ENCODE assay signal across 8 mouse cellular contexts in genomic region chr1:135131034-135131433, GRCm38 (mm10). TPM values are rescaled to one million over a fixed set of nuclear protein-coding genes. Genes with fewer than 3 reads are reported as not detected.
DNase-seq lines count a peak whose midpoint lies in the region; ATAC-seq and TF ChIP-seq lines count a peak whose summit lies in the region.

No protein-coding gene starts in this region.

- peaks cover 7% of the 10 kb centered on the region; the same call in 1 of the 2 replicates for H3K36me3 ChIP-seq in erythroblast, embryonic 14.5 days (ENCODE audit: control insufficient read depth)
- H3K36me3 ChIP-seq in liver, embryonic 11.5 days (ENCODE audit: control insufficient read depth, insufficient read depth, low read length): peaks cover 3% of the 10 kb centered on the region; the same call in 1 of the 2 replicates
- no peaks in the 10 kb centered on the region for H3K36me3 ChIP-seq in small intestine, adult 2 months (ENCODE audit: control insufficient read depth, insufficient read depth, low read length)

- peak overlapping the region; percentile 86 for H3K27ac ChIP-seq in liver, embryonic 11.5 days (ENCODE audit: low read depth, low read length)
- H3K27ac ChIP-seq in small intestine, adult 2 months (ENCODE audit: insufficient read depth, low read depth, low read length): peak overlapping the region; percentile 74
- H3K27ac ChIP-seq in left cerebral cortex, adult 2 months: no peak overlapping the region
- no peak overlapping the region for H3K27ac ChIP-seq in cerebellum, adult 2 months (ENCODE audit: insufficient read depth, low read length)

- H3K27me3 ChIP-seq in erythroblast, embryonic 14.5 days (ENCODE audit: control insufficient read depth): no peaks in the 10 kb centered on the region
- H3K27me3 ChIP-seq in liver, embryonic 11.5 days (replicated peaks; ENCODE audit: control insufficient read depth, insufficient read depth, low read length): peaks cover 11% of the 10 kb centered on the region; the same call in 1 of the 2 replicates
- H3K27me3 ChIP-seq in small intestine, adult 2 months (ENCODE audit: control insufficient read depth, insufficient read depth, low read length): no peaks in the 10 kb centered on the region
- no peaks in the 10 kb centered on the region for H3K27me3 ChIP-seq in cerebellum, adult 2 months (ENCODE audit: control insufficient read depth, insufficient read depth, low read length)

- H3K4me2 ChIP-seq in liver, embryonic 11.5 days: peak overlapping the region; percentile 72

- peak overlapping the region; percentile 41; the same call in 1 of the 2 replicates for H3K9ac ChIP-seq in liver, embryonic 11.5 days (ENCODE audit: low read depth, low read length)

- no peaks in the 10 kb centered on the region for H3K9me3 ChIP-seq in erythroblast, embryonic 14.5 days (ENCODE audit: control insufficient read depth, low read length)
- H3K9me3 ChIP-seq in liver, embryonic 11.5 days (ENCODE audit: control insufficient read depth, low read length): no peaks in the 10 kb centered on the region

- H3K4me3 ChIP-seq in erythroblast, embryonic 14.5 days (replicated peaks): peak overlapping the region; percentile 23
- H3K4me3 ChIP-seq in liver, embryonic 11.5 days (ENCODE audit: low read depth, low read length): 0 out of 2 replicates have a peak overlapping the region, but pooled peaks have one; percentile 7
- peak overlapping the region; percentile 26 for H3K4me3 ChIP-seq in small intestine, adult 2 months (ENCODE audit: low read depth, low read length)
- H3K4me3 ChIP-seq in left cerebral cortex, adult 2 months: no peak overlapping the region
- H3K4me3 ChIP-seq in cerebellum, adult 2 months (replicated peaks; ENCODE audit: insufficient read depth, low read depth, low read length): no peak overlapping the region

- TF ChIP-seq POLR2A in small intestine, adult 2 months (IDR thresholded peaks at IDR 0.05; ENCODE audit: low read depth, low read length): no peak
- no peak for TF ChIP-seq POLR2A in cerebellum, adult 2 months (IDR thresholded peaks at IDR 0.05; ENCODE audit: borderline replicate concordance, insufficient read depth, low read length)

- no peak for TF ChIP-seq CTCF in small intestine, adult 2 months (IDR thresholded peaks at IDR 0.05; ENCODE audit: extremely low read depth, insufficient read length, insufficient replicate concordance, low read depth, low read length)
- TF ChIP-seq CTCF in left cerebral cortex, adult 2 months (IDR thresholded peaks at IDR 0.05): no peak
- TF ChIP-seq CTCF in cerebellum, adult 2 months (IDR thresholded peaks at IDR 0.05; ENCODE audit: borderline replicate concordance, insufficient read depth, low read depth, low read length): no peak

- intact Hi-C loops in left cerebral cortex, postnatal 10 days (cut with DNase I): no loop called here
- intact Hi-C loops in left cerebral cortex, adult 2 months (cut with DNase I): no loop called here

- WGBS in liver, embryonic 11.5 days: 15% methylated on average over 6 of the region's 6 CpGs
- 11% methylated on average over 6 of the region's 6 CpGs for WGBS in small intestine, adult 2 months
- WGBS in cerebellum, adult 2 months: 65% methylated on average over 6 of the region's 6 CpGs

- DNase-seq in adrenal gland, postnatal 36 days: peak; percentile 28 to 60
- DNase-seq in liver, embryonic 11.5 days (ENCODE audit: low spot score): no peak
- DNase-seq in left cerebral cortex, postnatal 10 days (ENCODE audit: extremely low spot score in 1 of 2, low spot score in 2 of 2): no peak
- no peak for DNase-seq in left cerebral cortex, adult 2 months (ENCODE audit: extremely low spot score in 1 of 2, low spot score in 2 of 2)
- no peak for DNase-seq in cerebellum, adult 2 months

- peaks cover 52% of the 10 kb centered on the region for H3K4me1 ChIP-seq in erythroblast, embryonic 14.5 days (ENCODE audit: control insufficient read depth)
- peaks cover 38% of the 10 kb centered on the region for H3K4me1 ChIP-seq in liver, embryonic 11.5 days (replicated peaks; ENCODE audit: control insufficient read depth, insufficient read depth, low read length)
- peaks cover 9% of the 10 kb centered on the region; the same call in 1 of the 2 replicates for H3K4me1 ChIP-seq in small intestine, adult 2 months (ENCODE audit: control insufficient read depth, insufficient read depth, insufficient read length, low read length)
- peaks cover 9% of the 10 kb centered on the region for H3K4me1 ChIP-seq in cerebellum, adult 2 months (ENCODE audit: control insufficient read depth, insufficient read depth, low read length)

- no peak for ATAC-seq in erythroblast, adult 5-6 weeks (replicated peaks; ENCODE audit: low FRiP score, poor library complexity, severe bottlenecking)
- ATAC-seq in liver, embryonic 11.5 days (replicated peaks; ENCODE audit: low FRiP score): peak; percentile 29

RNA-seq across cellular contexts. Expression of gene Ptpn7, which starts 1.5 kb away (rescaled TPM):
- polyA plus RNA-seq in erythroblast, embryonic 14.5 days (2012): 0.57 and 0.67 TPM in 2 replicates
- 14.6 and 15.5 TPM in 2 replicates for total RNA-seq in erythroblast, adult 5-6 weeks (2015; ENCODE audit: low replicate concordance)
- 22.7 and 23.9 TPM in 2 replicates for total RNA-seq in erythroblast, adult 5-6 weeks (2017; ENCODE audit: low replicate concordance)
- total RNA-seq in adrenal gland, postnatal 36 days (2021): 1 to 10 TPM in 1 of 2 experiments, under 1 TPM in 1; 0.63 to 1.1 TPM
- polyA plus RNA-seq in liver, embryonic 11.5 days (2014; fragmentation: Nextera tagmentation; extraction: Ambion mirVana): 42.1 and 43.0 TPM in 2 replicates
- polyA plus RNA-seq in small intestine, adult 2 months (2012; rRNA removed): 3.9 and 5.4 TPM in 2 replicates
- under 1 TPM in 1 of 2 experiments, not detected in 1; 0.22 TPM for total RNA-seq in left cerebral cortex, postnatal 10 days (2021)
- under 1 TPM; 0.09 to 0.37 TPM for total RNA-seq in left cerebral cortex, adult 2 months (2021)
- polyA plus RNA-seq in cerebellum, adult 2 months (2012; rRNA removed): 0.25 and 0.29 TPM in 2 replicates

RNA-seq across cellular contexts. Expression of gene Arl8a, which starts 15.6 kb away (rescaled TPM):
- polyA plus RNA-seq in erythroblast, embryonic 14.5 days (2012): 2.0 and 2.1 TPM in 2 replicates
- 22.3 and 23.4 TPM in 2 replicates for total RNA-seq in erythroblast, adult 5-6 weeks (2015; ENCODE audit: low replicate concordance)
- 7.2 and 11.9 TPM in 2 replicates for total RNA-seq in erythroblast, adult 5-6 weeks (2017; ENCODE audit: low replicate concordance)
- 10 to 100 TPM; 52.5 to 56.3 TPM for total RNA-seq in adrenal gland, postnatal 36 days (2021)
- 25.0 and 28.7 TPM in 2 replicates for polyA plus RNA-seq in liver, embryonic 11.5 days (2014; fragmentation: Nextera tagmentation; extraction: Ambion mirVana)
- 31.0 and 82.9 TPM in 2 replicates for polyA plus RNA-seq in small intestine, adult 2 months (2012; rRNA removed)
- 100 to 1,000 TPM; 418 to 439 TPM for total RNA-seq in left cerebral cortex, postnatal 10 days (2021)
- 100 to 1,000 TPM; 262 to 263 TPM for total RNA-seq in left cerebral cortex, adult 2 months (2021)
- polyA plus RNA-seq in cerebellum, adult 2 months (2012; rRNA removed): 285 and 297 TPM in 2 replicates

RNA-seq across cellular contexts. Expression of gene Lgr6, which starts 26.0 kb away (rescaled TPM):
- 0.01 TPM in 1 of 2 replicates, not detected in the other for polyA plus RNA-seq in erythroblast, embryonic 14.5 days (2012)
- total RNA-seq in erythroblast, adult 5-6 weeks (2015; ENCODE audit: low replicate concordance): not detected in 2 replicates
- total RNA-seq in erythroblast, adult 5-6 weeks (2017; ENCODE audit: low replicate concordance): not detected in 2 replicates
- total RNA-seq in adrenal gland, postnatal 36 days (2021): 1 to 10 TPM; 1.2 to 2.2 TPM
- 0.48 and 0.70 TPM in 2 replicates for polyA plus RNA-seq in liver, embryonic 11.5 days (2014; fragmentation: Nextera tagmentation; extraction: Ambion mirVana)
- 0.06 and 0.17 TPM in 2 replicates for polyA plus RNA-seq in small intestine, adult 2 months (2012; rRNA removed)
- 1 to 10 TPM; 2.6 to 3.1 TPM for total RNA-seq in left cerebral cortex, postnatal 10 days (2021)
- total RNA-seq in left cerebral cortex, adult 2 months (2021): 1 to 10 TPM; 1.6 to 1.9 TPM
- 2.9 and 3.0 TPM in 2 replicates for polyA plus RNA-seq in cerebellum, adult 2 months (2012; rRNA removed)

RNA-seq across cellular contexts. Expression of gene Gpr37l1, which starts 36.4 kb away (rescaled TPM):
- polyA plus RNA-seq in erythroblast, embryonic 14.5 days (2012): not detected in 2 replicates
- total RNA-seq in erythroblast, adult 5-6 weeks (2015; ENCODE audit: low replicate concordance): 1.0 TPM in 1 of 2 replicates, not detected in the other
- not detected in 2 replicates for total RNA-seq in erythroblast, adult 5-6 weeks (2017; ENCODE audit: low replicate concordance)
- 1 to 10 TPM in 1 of 2 experiments, under 1 TPM in 1; 0.83 to 1.5 TPM for total RNA-seq in adrenal gland, postnatal 36 days (2021)
- polyA plus RNA-seq in liver, embryonic 11.5 days (2014; fragmentation: Nextera tagmentation; extraction: Ambion mirVana): not detected in 2 replicates
- polyA plus RNA-seq in small intestine, adult 2 months (2012; rRNA removed): 1.9 and 2.2 TPM in 2 replicates
- total RNA-seq in left cerebral cortex, postnatal 10 days (2021): 10 to 100 TPM; 99.0 to 99.3 TPM
- total RNA-seq in left cerebral cortex, adult 2 months (2021): 100 to 1,000 TPM; 168 to 183 TPM
- polyA plus RNA-seq in cerebellum, adult 2 months (2012; rRNA removed): 555 and 600 TPM in 2 replicates

Comparison
In these comparisons a context has a peak if more than half of its experiments do, and no peak if none do; other contexts are left out.
1. H3K4me3 ChIP-seq: peak in erythroblast, embryonic 14.5 days (single experiment), liver, embryonic 11.5 days (single experiment) and small intestine, adult 2 months (single experiment); none in left cerebral cortex, adult 2 months (single experiment) and cerebellum, adult 2 months (single experiment).
2. DNase-seq: peak in adrenal gland, postnatal 36 days (2 of 2); none in liver, embryonic 11.5 days (single experiment), left cerebral cortex, postnatal 10 days (0 of 2), left cerebral cortex, adult 2 months (0 of 2) and cerebellum, adult 2 months (0 of 2).
3. H3K27ac ChIP-seq: peak in liver, embryonic 11.5 days (single experiment) and small intestine, adult 2 months (single experiment); none in left cerebral cortex, adult 2 months (single experiment) and cerebellum, adult 2 months (single experiment).
4. RNA of gene Ptpn7, which starts 1.5 kb away (total RNA-seq): 14.6 to 23.9 TPM in erythroblast, adult 5-6 weeks; 0.63 to 1.1 TPM in adrenal gland, postnatal 36 days, 0.09 to 0.37 TPM in left cerebral cortex, adult 2 months and 0.22 TPM in left cerebral cortex, postnatal 10 days; every median in the first group is over 4 times any median in the second.
5. RNA of gene Arl8a, which starts 15.6 kb away (total RNA-seq): 418 to 439 TPM in left cerebral cortex, postnatal 10 days and 262 to 263 TPM in left cerebral cortex, adult 2 months; 52.5 to 56.3 TPM in adrenal gland, postnatal 36 days and 7.2 to 23.4 TPM in erythroblast, adult 5-6 weeks; every median in the first group is over 4 times any median in the second.